Mouse (Mus musculus) stomach, embryonic 15.5 days (tissue): ENCODE results near the gene Znhit3. TPM values are rescaled to one million over a fixed set of nuclear protein-coding genes. Genes with fewer than 3 reads are reported as not detected.
A peak's percentile ranks its signal among the peaks of the same experiment; 100 is the strongest.

Source experiments
- ATAC-seq: fragments of 200-750 bp; cut with Nextera tagmentation; 2 replicates; pipeline ENCODE4 v1.8.0; 2017; ENCODE audit warnings: low read depth, moderate number of reproducible peaks, moderate TSS enrichment; ENCODE audit not compliant: insufficient read depth, low FRiP score
- H3K27ac ChIP-seq: fragments of 300-500 bp; sonication (generic); 2 replicates; pipeline ENCODE4 v1.5.1; 2015; ENCODE audit warnings: mild to moderate bottlenecking, inconsistent platforms
- H3K27me3 ChIP-seq: fragments of 300-500 bp; sonication (generic); replicated peaks from 2 replicates; pipeline ENCODE4 v1.6.1; 2015; ENCODE audit warnings: inconsistent platforms
- H3K36me3 ChIP-seq: fragments of 300-500 bp; sonication (generic); 2 replicates; pipeline ENCODE4 v1.6.1; 2015; ENCODE audit warnings: inconsistent platforms
- H3K4me1 ChIP-seq: fragments of 300-500 bp; sonication (generic); 2 replicates; pipeline ENCODE4 v1.6.1; 2015; ENCODE audit warnings: inconsistent platforms
- H3K4me2 ChIP-seq: fragments of 300-500 bp; sonication (generic); 2 replicates; pipeline ENCODE4 v1.6.1; 2015; ENCODE audit warnings: mild to moderate bottlenecking, inconsistent platforms
- H3K4me3 ChIP-seq: fragments of 300-500 bp; sonication (generic); replicated peaks from 2 replicates; pipeline ENCODE4 v1.5.1; 2015; ENCODE audit warnings: inconsistent platforms
- H3K9ac ChIP-seq: fragments of 300-500 bp; sonication (generic); 2 replicates; pipeline ENCODE4 v1.6.1; 2015; ENCODE audit warnings: inconsistent platforms
- H3K9me3 ChIP-seq: fragments of 300-500 bp; sonication (generic); 2 replicates; pipeline ENCODE4 v1.6.1; 2016; ENCODE audit warnings: inconsistent platforms
- WGBS: fragments of 180-500 bp; shearing (Covaris S2); methylation state at CpG from one replicate; pipeline ENCODE4 v1.1.7; 2015; 5-methylcytosine and 5-hydroxymethylcytosine counted together
- polyA plus RNA-seq: library from polyadenylated mRNA; unstranded; fragments of >200 nt; fragmentation: Nextera tagmentation; extraction: Ambion mirVana; gene quantifications from 2 replicates; pipeline ENCODE4 v1.2.1, GENCODE M21; 2015

The Znhit3 gene
- polyA plus RNA-seq, 1 experiment from 2014 or later, result 52.9 TPM

- H3K36me3 ChIP-seq, result no peaks in the 10 kb centered on the region
- no peak overlapping the region for H3K27ac ChIP-seq
- H3K9me3 ChIP-seq, result no peaks in the 10 kb centered on the region
- no peaks in the 10 kb centered on the region for H3K27me3 ChIP-seq
- H3K9ac ChIP-seq, result no peak overlapping the region
- no peak overlapping the region for H3K4me3 ChIP-seq
- no peak overlapping the region for H3K4me2 ChIP-seq
- ATAC-seq, result no peak
- 36% methylated on average over 3 of the region's 3 CpGs for WGBS
- H3K4me1 ChIP-seq, result peaks cover 4% of the 10 kb centered on the region
These were observed 3.1 kb upstream of the Znhit3 start for GRCm38 (mm10) chr11:84919276-84919675.

DNA sequence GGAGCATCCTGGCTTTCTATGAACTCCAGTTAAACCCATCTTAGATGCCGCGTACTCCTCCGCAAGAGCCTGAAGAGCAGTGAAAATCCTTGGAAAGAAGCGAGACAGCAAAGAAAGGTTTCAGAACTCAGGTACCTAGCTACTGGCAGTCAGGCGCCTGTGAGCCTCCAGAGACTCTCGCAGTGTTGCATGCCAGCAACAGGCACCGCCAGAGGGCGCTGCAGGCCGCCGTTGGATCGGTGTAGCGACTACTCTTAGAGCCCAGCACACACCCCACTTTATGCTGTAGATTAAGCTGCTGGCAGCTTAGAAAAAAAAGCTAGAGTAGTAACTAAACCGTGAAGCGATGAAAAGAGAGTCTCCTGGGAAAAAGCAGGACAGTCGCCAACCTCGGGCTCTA is 2.3 kb upstream of the Znhit3 start:
- ATAC-seq, result peak; percentile 59; the same call in 1 of the 2 replicates
- no peak overlapping the region for H3K9ac ChIP-seq
- H3K4me3 ChIP-seq, result no peak overlapping the region

GRCm38 (mm10) chr11:84916703-84917300 is 636 bp upstream of the Znhit3 start:
- Histone ChIP-seq H3K27me3 (no peaks in the 10 kb centered on the region), H3K4me2 (peak overlapping the region; percentile 52), H3K4me1 (peaks cover 4% of the 10 kb centered on the region), H3K36me3 (peaks cover 4% of the 10 kb centered on the region; the same call in 1 of the 2 replicates), H3K9me3 (no peaks in the 10 kb centered on the region), H3K9ac (0 out of 2 replicates have a peak overlapping the region, but pooled peaks have one; percentile 16), H3K4me3 (peak overlapping the region; percentile 95), H3K27ac (no peak overlapping the region)
- 58% methylated on average over 7 of the region's 7 CpGs for WGBS
- no peak for ATAC-seq

More for the DNA sequence above, 2.3 kb upstream of the Znhit3 start:
- H3K27me3 ChIP-seq, result no peaks in the 10 kb centered on the region
- H3K4me2 ChIP-seq, result peak overlapping the region; percentile 33
- no peaks in the 10 kb centered on the region for H3K36me3 ChIP-seq
- no peaks in the 10 kb centered on the region for H3K9me3 ChIP-seq
- H3K27ac ChIP-seq, result no peak overlapping the region
- WGBS, result 6% methylated on average over 16 of the region's 16 CpGs
- H3K4me1 ChIP-seq, result peaks cover 4% of the 10 kb centered on the region

DNA sequence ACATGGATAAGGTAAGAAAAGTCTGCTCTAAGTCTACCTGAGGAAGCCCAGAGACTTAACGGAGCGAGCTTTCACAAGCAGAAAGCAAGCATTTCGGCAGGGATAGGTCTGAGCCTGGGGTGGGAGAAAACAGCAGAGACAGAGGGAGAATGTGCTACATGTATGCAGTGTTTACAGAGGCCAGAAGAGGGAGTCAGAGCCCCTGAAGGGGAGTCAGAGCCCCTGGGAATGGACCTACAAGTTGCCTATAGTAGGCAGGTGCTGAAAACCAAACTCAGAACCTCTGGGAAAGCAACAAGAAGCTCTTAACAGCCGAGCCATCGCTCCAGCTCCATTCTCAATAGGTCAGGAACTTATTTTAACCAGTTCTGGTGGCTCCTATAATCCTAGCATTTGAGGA is 1.5 kb downstream of the Znhit3 start:
- no peak for ATAC-seq
- WGBS, result 86% methylated on average over 5 of the region's 5 CpGs
- Histone ChIP-seq H3K4me3 (no peak overlapping the region), H3K27me3 (no peaks in the 10 kb centered on the region), H3K9ac (no peak overlapping the region), H3K4me2 (peak overlapping the region; percentile 52), H3K36me3 (peaks cover 19% of the 10 kb centered on the region), H3K4me1 (peaks cover 4% of the 10 kb centered on the region), H3K27ac (no peak overlapping the region), H3K9me3 (no peaks in the 10 kb centered on the region)

GRCm38 (mm10) chr11:84910411-84910810 is 5.8 kb downstream of the Znhit3 start:
- Histone ChIP-seq H3K4me1 (peaks cover 4% of the 10 kb centered on the region), H3K36me3 (peaks cover 44% of the 10 kb centered on the region), H3K4me3 (no peak overlapping the region), H3K4me2 (no peak overlapping the region), H3K9ac (no peak overlapping the region), H3K27me3 (no peaks in the 10 kb centered on the region), H3K9me3 (no peaks in the 10 kb centered on the region), H3K27ac (no peak overlapping the region)
- WGBS, result 85% methylated on average over 4 of the region's 4 CpGs
- no peak for ATAC-seq

DNA sequence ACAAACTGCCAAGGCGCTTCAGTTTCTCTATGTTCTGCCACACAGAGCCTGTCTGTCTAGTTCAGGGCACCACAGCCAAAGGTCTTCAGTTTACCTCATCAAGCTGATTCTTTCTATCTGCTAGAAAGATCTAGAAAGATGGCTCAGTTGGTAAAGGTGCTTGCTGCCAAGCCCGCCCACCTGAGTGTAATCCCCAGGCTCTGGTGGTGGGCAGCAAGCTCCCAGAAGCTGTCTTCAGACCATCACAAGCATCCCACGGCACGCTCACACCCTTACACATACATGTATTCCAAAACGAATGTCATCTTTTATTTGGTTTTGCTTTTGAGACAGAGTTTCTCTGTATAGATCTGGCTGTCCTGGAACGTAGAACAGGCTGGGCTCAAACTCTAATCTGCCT is 7.7 kb downstream of the Znhit3 start:
- ATAC-seq, result no peak
- 91% methylated on average over 6 of the region's 6 CpGs for WGBS
- Histone ChIP-seq H3K27ac (no peak overlapping the region), H3K27me3 (no peaks in the 10 kb centered on the region), H3K36me3 (peaks cover 47% of the 10 kb centered on the region), H3K9ac (no peak overlapping the region), H3K4me3 (no peak overlapping the region), H3K9me3 (no peaks in the 10 kb centered on the region), H3K4me2 (no peak overlapping the region), H3K4me1 (no peaks in the 10 kb centered on the region)

DNA sequence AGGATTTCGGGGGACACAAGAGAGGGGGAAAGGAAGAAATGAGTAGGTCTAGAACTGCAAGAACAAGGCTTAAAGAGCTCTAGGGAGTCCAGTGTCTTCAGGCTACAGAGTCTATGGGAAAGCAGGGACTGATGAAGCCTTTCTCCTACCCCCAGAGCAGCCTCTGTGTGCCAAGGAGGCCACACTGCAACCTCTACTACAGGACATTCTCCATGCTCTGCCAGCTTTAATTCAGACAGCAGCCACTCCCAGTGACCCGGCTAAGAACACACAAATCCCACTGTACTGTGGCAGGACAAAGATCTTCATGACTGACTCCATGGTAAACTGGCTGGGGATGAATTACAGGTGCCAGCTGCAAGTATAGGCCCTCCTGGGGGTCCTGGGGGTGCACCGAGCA is 9.1 kb downstream of the Znhit3 start:
- 54% methylated on average over 3 of the region's 3 CpGs for WGBS

DNA sequence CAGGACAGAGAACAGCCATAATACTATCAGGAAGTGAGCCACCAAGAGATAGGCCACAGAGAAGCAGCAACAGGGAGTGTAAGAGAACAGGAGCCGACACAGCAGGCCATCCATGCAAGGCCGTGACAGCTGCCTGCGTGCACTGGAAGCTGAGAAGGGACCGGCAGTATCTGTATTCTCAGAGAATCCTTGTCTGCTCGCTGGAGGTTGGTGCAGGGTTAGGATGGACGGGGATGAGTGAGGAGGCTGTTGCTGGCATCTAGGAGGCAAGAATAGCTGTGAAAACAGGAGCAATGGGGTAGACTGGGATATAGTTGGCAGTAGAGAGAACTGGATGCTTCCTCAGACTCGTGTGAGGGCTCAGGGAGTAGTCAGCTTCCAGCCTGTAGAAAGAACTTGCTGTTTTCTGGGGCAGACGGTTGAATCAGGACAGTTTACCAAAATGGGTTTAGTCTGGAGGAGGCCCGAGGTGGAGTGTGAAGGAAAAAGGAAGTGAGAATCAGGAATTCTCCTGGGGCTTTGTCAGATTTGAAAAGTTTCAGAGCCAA is 11.5 kb downstream of the Znhit3 start:
- Histone ChIP-seq H3K36me3 (peaks cover 54% of the 10 kb centered on the region), H3K27me3 (no peaks in the 10 kb centered on the region), H3K9me3 (no peaks in the 10 kb centered on the region), H3K4me1 (no peaks in the 10 kb centered on the region), H3K27ac (no peak overlapping the region), H3K9ac (no peak overlapping the region), H3K4me3 (no peak overlapping the region), H3K4me2 (no peak overlapping the region)
- ATAC-seq, result no peak
- WGBS, result 83% methylated on average over 9 of the region's 9 CpGs

More for the DNA sequence above, 9.1 kb downstream of the Znhit3 start:
- Histone ChIP-seq H3K4me3 (no peak overlapping the region), H3K4me2 (no peak overlapping the region), H3K36me3 (peaks cover 55% of the 10 kb centered on the region), H3K27ac (no peak overlapping the region), H3K27me3 (no peaks in the 10 kb centered on the region), H3K4me1 (no peaks in the 10 kb centered on the region), H3K9ac (no peak overlapping the region), H3K9me3 (no peaks in the 10 kb centered on the region)
- ATAC-seq, result no peak

GRCm38 (mm10) chr11:84893113-84893512 is 23.1 kb downstream of the Znhit3 start:
- no peaks in the 10 kb centered on the region for H3K4me1 ChIP-seq
- H3K9ac ChIP-seq, result no peak overlapping the region
- no peak overlapping the region for H3K4me3 ChIP-seq
- WGBS, result 83% methylated on average over 15 of the region's 15 CpGs
- no peaks in the 10 kb centered on the region for H3K9me3 ChIP-seq
- ATAC-seq, result no peak
- no peak overlapping the region for H3K4me2 ChIP-seq
- no peaks in the 10 kb centered on the region for H3K27me3 ChIP-seq
- H3K36me3 ChIP-seq, result peaks cover 12% of the 10 kb centered on the region
- H3K27ac ChIP-seq, result no peak overlapping the region

DNA sequence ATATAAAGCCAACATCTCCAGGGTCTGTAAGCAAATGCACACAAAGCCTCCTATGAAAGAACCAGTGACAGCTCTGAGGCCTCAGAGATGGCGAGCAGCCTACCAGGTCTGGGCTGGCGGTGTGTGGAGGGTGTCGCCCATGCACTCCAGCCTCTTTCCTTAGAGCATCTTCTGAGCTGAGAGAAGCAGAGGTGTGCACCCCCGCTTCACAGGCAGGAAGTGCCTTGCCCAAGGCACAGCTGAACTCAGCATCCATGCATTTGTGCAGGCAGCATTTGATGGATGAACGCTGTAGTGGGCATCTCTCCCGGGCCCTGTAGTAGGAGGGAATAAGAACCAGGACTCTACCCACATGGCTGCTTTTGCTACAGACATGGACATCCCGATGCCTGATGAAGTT is 24.5 kb downstream of the Znhit3 start:
- H3K36me3 ChIP-seq, result peaks cover 14% of the 10 kb centered on the region
- WGBS, result 89% methylated on average over 7 of the region's 7 CpGs

DNA sequence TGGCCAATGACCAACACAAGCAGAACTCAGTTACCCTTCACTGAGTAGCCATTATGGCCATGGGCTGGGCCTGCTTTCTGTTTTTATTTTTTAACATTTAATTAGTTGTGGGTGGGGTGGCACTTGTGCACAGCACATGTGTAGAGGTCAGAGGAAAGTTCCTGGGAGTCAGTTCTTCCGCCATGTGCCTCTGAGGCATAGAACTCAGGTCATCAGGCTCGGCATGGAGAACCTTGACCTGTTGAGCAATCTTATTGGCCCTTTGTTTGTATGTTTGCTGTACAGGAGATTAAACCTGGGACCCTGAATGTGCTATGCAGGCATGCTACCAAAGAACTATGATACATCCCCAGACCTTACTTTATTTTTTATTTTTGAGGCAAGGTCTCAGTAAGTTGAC is 26.7 kb downstream of the Znhit3 start:
- H3K36me3 ChIP-seq, result peaks cover 16% of the 10 kb centered on the region
- 93% methylated on average over 2 of the region's 2 CpGs for whole genome bisulfite sequencing
- ATAC-seq, result no peak
- H3K9me3 ChIP-seq, result no peaks in the 10 kb centered on the region
- no peak overlapping the region for H3K27ac ChIP-seq
- no peak overlapping the region for H3K4me3 ChIP-seq
- no peak overlapping the region for H3K9ac ChIP-seq
- no peaks in the 10 kb centered on the region for H3K27me3 ChIP-seq
- H3K4me1 ChIP-seq, result no peaks in the 10 kb centered on the region
- H3K4me2 ChIP-seq, result no peak overlapping the region

More for the DNA sequence above, 24.5 kb downstream of the Znhit3 start:
- Histone ChIP-seq H3K27me3 (no peaks in the 10 kb centered on the region), H3K9me3 (no peaks in the 10 kb centered on the region), H3K9ac (no peak overlapping the region), H3K4me3 (no peak overlapping the region), H3K4me2 (no peak overlapping the region), H3K27ac (no peak overlapping the region), H3K4me1 (no peaks in the 10 kb centered on the region)
- ATAC-seq, result no peak

GRCm38 (mm10) chr11:84888025-84888424 is 28.1 kb downstream of the Znhit3 start:
- H3K27ac ChIP-seq, result no peak overlapping the region
- no peaks in the 10 kb centered on the region for H3K4me1 ChIP-seq
- H3K4me3 ChIP-seq, result no peak overlapping the region
- H3K27me3 ChIP-seq, result no peaks in the 10 kb centered on the region
- no peak overlapping the region for H3K9ac ChIP-seq
- ATAC-seq, result no peak
- whole genome bisulfite sequencing, result 97% methylated on average over 8 of the region's 8 CpGs
- H3K9me3 ChIP-seq, result no peaks in the 10 kb centered on the region
- H3K36me3 ChIP-seq, result peaks cover 21% of the 10 kb centered on the region
- no peak overlapping the region for H3K4me2 ChIP-seq
